Mouse (Mus musculus) neural tube, embryonic 11.5 days (tissue): ENCODE data around the gene Phpt1. TPM values are rescaled to one million over a fixed set of nuclear protein-coding genes. Genes with fewer than 3 reads are reported as not detected.

Experiments used
- polyA plus RNA-seq: library from polyadenylated mRNA; unstranded; fragments of >200 nt; fragmentation: Nextera tagmentation; extraction: Ambion mirVana; gene quantifications from 2 replicates; pipeline ENCODE4 v1.2.1, GENCODE M21; 2014

The Phpt1 gene
- polyA plus RNA-seq, 1 experiment from 2014 or later, result 167 TPM

Other genes starting within 250 kb of the Phpt1 start
- gene Man1b1, start 242.9 kb downstream of the Phpt1 start, polyA plus RNA-seq, result 65.8 and 87.4 TPM in 2 replicates
- gene Dpp7, start 218.9 kb downstream of the Phpt1 start, polyA plus RNA-seq, result 16.2 and 20.6 TPM in 2 replicates
- gene Uap1l1, start 209.5 kb downstream of the Phpt1 start, polyA plus RNA-seq, result 5.1 and 7.0 TPM in 2 replicates
- 49.2 and 53.7 TPM in 2 replicates for gene Sapcd2, start 202.9 kb downstream of the Phpt1 start, polyA plus RNA-seq
- 0.12 TPM in 1 of 2 replicates, not detected in the other for gene Entpd2, start 179.3 kb downstream of the Phpt1 start, polyA plus RNA-seq
- gene Npdc1, start 175.9 kb downstream of the Phpt1 start, polyA plus RNA-seq, result 133 TPM in 2 replicates
- 0.11 TPM in 1 of 2 replicates, not detected in the other for gene Fut7, start 152.0 kb downstream of the Phpt1 start, polyA plus RNA-seq
- 5.0 and 5.6 TPM in 2 replicates for gene Abca2, start 146.5 kb downstream of the Phpt1 start, polyA plus RNA-seq
- 0.72 and 0.89 TPM in 2 replicates for gene Clic3, start 118.4 kb downstream of the Phpt1 start, polyA plus RNA-seq
- 22.0 and 26.3 TPM in 2 replicates for gene Paxx, start 114.1 kb downstream of the Phpt1 start, polyA plus RNA-seq
- 0.43 TPM in 1 of 2 replicates, not detected in the other for gene Ptgds, start 105.2 kb downstream of the Phpt1 start, polyA plus RNA-seq
- not detected in 2 replicates for gene Lcn12, start 81.3 kb downstream of the Phpt1 start, polyA plus RNA-seq
- gene Fbxw5, start 74.5 kb downstream of the Phpt1 start, polyA plus RNA-seq, result 82.4 and 88.3 TPM in 2 replicates
- 4.4 and 5.1 TPM in 2 replicates for gene C8g, start 73.5 kb downstream of the Phpt1 start, polyA plus RNA-seq
- gene Traf2, start 28.3 kb downstream of the Phpt1 start, polyA plus RNA-seq, result 29.5 and 34.7 TPM in 2 replicates
- gene Edf1, start 17.4 kb downstream of the Phpt1 start, polyA plus RNA-seq, result 340 and 345 TPM in 2 replicates
- gene Mamdc4, start 379 bp downstream of the Phpt1 start, polyA plus RNA-seq, result 1.5 and 4.4 TPM in 2 replicates
- gene Ajm1, start 6.5 kb upstream of the Phpt1 start, polyA plus RNA-seq, result 0.19 and 0.46 TPM in 2 replicates
- gene Rabl6, start 33.3 kb upstream of the Phpt1 start, polyA plus RNA-seq, result 62.3 and 64.4 TPM in 2 replicates
- gene Ccdc183, start 42.5 kb upstream of the Phpt1 start, polyA plus RNA-seq, result 0.20 and 0.30 TPM in 2 replicates
- gene Tmem141, start 46.8 kb upstream of the Phpt1 start, polyA plus RNA-seq, result 18.0 and 20.5 TPM in 2 replicates
- gene Fcna, start 52.8 kb upstream of the Phpt1 start, polyA plus RNA-seq, result 0.96 and 1.5 TPM in 2 replicates
- not detected in 2 replicates for gene Lcn8, start 77.9 kb upstream of the Phpt1 start, polyA plus RNA-seq
- not detected in 2 replicates for gene Lcn5, start 82.7 kb upstream of the Phpt1 start, polyA plus RNA-seq
- gene Lcn6, start 101.6 kb upstream of the Phpt1 start, polyA plus RNA-seq, result not detected in 2 replicates
- not detected in 2 replicates for gene Lcn10, start 107.5 kb upstream of the Phpt1 start, polyA plus RNA-seq
- not detected in 2 replicates for gene Obp2a, start 124.8 kb upstream of the Phpt1 start, polyA plus RNA-seq
- 64.5 and 68.2 TPM in 2 replicates for gene Bmyc, start 131.5 kb upstream of the Phpt1 start, polyA plus RNA-seq
- not detected in 2 replicates for gene Obp2b, start 161.8 kb upstream of the Phpt1 start, polyA plus RNA-seq
- gene Lcn3, start 190.3 kb upstream of the Phpt1 start, polyA plus RNA-seq, result not detected in 2 replicates
- not detected in 2 replicates for gene Lcn11, start 201.8 kb upstream of the Phpt1 start, polyA plus RNA-seq
- not detected in 2 replicates for gene Gm13539, start 207.0 kb upstream of the Phpt1 start, polyA plus RNA-seq
- not detected in 2 replicates for gene Glt6d1, start 240.6 kb upstream of the Phpt1 start, polyA plus RNA-seq
- not detected in 2 replicates for gene Lcn9, start 247.9 kb upstream of the Phpt1 start, polyA plus RNA-seq